Mouse (Mus musculus) cerebellum, adult 11-12 months (tissue): ENCODE data around the gene Gm5617.
A peak's percentile ranks its signal among the peaks of the same experiment; 100 is the strongest.
"Not testable (repeated sequence)": the region's sequence is repeated elsewhere in the genome, so short reads cannot be mapped to it uniquely, and the experiment has no call there.

ENCODE experiments used
- DNase-seq: peaks from one replicate; pipeline ENCODE4 v3.0.0; 2022

The Gm5617 gene

DNA sequence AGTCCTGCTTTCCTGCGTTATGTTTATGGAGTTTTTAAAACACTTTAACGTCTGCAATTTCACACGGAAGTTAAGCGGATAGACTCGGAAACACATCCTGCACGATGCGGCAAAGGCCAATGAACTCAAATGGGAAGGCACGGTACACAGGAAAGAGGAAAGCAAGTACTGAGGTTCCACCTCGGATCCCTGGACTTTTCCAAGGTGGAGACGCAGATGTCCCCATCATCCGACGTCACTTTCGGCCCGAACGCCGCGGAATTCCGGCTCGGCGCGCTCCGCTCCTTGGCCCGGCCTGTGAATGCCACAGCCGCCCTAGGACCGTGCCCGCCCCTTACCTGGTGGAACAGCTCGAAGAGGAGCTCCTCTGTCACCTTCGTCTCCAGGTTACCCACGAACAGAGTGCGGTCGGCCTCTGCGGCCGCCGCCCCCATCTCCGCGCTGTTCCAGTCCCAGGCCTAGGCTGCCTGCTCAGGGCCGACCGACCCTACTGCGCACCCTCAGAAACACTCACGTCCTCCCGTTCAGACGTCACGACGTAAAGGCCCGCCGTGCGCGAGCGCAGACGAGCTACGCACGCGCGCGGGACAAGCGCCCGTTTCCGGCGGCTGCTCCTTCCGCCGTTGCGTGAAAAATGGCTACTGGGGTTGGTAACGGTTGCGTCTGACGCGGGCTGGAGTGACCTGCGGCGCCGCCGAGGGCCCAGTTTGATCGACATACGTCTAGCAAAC is at the start of gene Gm5617, which contains the start of gene Rbm7:
Gene Gm5617, plus strand, starts transcription at position 626 of the 731 bp plus-strand sequence.
Gene Rbm7, minus strand, starts transcription at position 483 of the 731 bp plus-strand sequence.
- peak; percentile 95 for DNase-seq

DNA sequence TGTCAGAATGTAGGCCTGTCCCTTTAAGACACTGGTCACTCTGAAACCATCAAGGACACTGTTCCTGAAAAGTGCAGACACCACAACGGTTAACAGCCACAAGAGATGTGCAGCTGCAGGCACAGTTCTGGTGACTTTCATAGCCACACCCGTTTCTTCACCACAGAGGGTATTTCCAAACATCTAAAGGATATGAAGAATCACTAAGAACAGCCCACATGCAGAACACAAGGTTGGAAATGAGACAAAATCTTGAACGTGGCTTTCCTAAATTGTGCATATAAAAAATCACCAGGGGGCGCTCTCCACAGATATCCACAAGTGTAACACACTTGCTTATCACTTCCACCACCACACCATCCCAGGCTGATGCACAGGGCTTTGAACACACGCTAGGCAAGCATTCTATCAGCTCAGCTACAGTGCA is 47.4 kb upstream of the Gm5617 start:
- no peak for DNase-seq

DNA sequence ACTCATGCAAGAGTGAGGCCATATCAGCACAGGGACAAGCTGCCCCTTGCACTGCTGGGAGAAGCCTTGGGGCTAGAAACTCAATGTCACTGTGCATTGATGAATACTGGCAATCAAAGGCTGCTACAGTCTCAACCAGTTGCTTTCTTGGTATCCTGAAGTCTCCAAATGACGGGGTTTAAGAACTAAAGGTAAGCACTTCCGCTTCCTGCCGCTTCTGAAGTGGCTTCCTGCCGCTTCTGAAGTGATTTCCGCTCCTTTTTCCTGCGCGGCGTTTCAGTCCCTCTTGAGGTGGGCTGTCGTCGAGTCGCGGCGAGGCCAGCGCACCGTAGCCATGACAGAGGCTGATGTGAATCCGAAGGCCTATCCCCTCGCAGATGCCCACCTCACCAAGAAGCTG is 45.2 kb upstream of the Gm5617 start:
- no peak for DNase-seq

DNA sequence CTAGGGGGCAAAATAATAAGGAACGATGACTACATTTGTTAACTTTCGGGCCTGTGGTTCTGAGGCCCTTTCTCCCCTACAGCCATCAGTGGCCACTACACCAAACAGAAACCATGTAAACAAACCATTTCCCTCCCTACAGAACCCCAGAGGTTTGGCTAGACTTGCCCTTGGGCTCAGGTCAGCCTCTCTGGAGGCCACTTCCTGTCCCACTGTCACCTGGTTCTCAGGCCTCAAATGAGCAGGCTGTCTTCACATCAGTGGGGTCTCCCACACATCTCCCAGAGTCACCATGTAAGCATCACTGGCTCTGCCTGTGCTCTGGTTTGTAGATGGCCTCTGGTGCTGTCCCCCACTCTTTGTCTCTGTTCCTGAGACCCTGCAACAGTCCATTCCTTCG is 39.3 kb upstream of the Gm5617 start:
- no peak for DNase-seq

DNA sequence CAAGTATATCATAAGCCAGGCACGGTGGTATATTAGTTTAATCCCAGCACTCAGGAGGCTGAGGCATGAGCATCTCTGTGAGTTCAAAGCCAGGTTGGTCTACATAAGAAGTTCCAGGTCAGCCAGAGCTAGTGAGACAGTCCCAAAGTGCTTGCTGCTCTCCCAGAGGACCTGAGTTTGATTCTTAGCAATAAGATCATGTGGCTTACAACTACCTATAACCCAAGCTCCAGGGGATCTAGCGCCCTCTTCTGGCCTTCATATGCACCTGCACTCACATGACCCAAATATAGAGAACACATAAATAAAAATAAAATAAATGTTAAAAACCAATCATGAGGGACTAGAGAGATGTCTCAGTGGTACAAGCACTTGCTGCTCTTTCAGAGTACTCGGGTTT is 36.4 kb upstream of the Gm5617 start:
- no peak for DNase-seq

DNA sequence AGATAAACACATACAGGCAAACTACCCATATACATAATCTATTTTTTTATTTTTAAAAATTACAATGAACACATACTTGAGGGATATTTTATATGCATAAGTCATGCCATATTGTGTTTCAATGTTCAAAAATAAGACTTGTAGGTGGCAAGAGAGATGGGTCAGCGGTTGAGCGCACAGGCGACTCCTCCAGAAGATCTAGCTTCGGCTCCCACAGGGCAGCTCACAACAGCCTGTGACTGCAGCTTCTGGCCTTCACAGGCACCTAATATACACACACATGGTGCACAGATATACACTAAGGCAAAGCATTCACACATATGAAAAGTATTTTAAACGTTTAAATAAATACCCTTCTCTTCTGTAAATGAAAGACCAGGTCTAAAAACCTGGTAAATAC is 35.9 kb upstream of the Gm5617 start:
- no peak for DNase-seq

DNA sequence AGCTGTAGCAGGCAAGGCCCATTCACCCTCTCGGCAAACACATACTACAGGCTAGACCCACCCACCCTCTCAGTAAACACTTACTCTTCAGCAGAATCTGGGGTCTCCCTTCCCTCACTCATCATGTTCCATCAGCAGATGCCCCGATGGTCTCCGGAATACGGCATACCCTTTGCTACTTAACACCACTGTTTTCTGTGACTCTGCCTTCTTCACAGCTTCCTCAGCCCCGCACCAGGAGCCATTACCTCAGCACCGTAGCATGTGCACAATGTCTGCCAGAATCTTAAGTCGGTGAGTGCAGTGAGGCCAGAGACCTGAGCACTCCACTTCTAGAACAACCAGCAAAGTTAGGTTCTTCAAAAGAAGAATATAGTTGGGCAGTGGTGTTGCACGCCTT is 34.5 kb upstream of the Gm5617 start:
- no peak for DNase-seq

DNA sequence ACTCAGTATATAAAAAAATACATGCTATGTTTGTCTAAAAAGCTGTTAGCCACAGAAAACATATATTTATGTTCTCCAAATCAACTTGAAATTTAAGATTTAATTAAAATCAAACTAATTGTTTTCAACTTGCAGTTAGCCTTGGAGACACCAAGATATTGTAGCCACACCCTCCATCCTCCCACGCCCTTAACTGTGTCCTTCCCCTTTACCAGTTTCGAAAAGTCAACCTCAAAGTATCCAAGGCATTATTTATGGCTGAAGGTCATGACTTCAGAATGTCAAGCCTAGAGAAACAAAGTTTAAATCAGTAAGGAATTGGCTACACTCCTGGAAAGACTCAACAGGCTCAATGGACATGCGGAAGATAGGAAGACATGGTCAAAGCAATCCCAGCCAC is 33.7 kb upstream of the Gm5617 start:
- no peak for DNase-seq

DNA sequence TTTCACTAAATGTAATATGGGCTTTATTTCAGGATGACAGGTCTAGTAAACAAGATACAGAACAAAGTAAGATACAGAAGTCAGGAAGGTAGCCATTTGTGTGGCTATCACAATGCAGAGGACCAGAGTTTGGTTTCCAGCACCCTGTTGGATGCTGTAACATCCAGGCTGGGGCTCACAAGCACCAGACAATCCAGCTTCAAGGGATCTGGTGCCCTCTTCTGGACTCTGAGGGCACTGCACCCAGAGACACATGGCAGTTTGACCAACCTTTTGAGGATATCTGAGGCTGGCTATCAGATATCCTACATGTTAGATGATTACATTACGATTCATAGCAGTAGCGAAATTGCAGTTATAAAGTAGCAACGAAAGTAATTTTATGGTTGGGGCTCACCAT is 29.6 kb upstream of the Gm5617 start:
- DNase-seq, result no peak

DNA sequence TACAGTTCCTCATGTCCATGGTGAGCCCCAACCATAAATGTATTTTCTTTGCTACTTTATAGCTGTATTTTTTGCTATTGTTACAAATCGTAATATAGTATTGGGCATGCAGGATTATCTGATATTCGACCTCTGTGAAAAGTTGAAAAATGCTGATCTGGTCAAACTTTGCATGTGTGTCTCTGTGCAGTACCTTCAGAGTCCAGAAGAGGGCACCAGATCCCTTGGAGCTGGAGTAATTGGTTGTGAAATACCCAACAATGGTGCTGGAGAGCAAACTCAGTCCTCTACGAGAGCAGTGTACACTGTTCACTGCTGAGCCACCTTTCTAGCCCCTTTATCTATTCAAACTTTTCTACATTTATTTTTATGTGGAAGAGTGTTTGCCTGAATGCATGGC is 28.4 kb upstream of the Gm5617 start:
- DNase-seq, result no peak

DNA sequence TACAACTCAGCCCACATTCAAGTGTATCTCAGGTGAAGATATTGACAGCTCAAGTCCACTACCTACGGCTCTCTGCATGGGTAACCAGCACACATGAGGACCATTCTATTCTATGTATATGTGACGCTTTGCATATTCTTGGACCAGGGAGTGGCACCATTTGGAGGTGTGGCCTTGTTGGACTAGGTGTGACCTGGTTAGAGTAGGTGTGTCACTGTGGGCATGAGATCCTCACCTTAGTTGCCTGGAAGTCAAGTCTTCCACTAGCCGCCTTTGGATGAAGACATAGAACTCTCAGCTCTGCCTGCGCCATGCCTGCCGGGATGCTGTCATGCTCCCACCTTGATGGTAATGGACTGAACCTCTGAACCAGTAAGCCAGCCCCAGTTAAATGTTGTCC is 27.8 kb upstream of the Gm5617 start:
- not testable (repeated sequence) for DNase-seq

DNA sequence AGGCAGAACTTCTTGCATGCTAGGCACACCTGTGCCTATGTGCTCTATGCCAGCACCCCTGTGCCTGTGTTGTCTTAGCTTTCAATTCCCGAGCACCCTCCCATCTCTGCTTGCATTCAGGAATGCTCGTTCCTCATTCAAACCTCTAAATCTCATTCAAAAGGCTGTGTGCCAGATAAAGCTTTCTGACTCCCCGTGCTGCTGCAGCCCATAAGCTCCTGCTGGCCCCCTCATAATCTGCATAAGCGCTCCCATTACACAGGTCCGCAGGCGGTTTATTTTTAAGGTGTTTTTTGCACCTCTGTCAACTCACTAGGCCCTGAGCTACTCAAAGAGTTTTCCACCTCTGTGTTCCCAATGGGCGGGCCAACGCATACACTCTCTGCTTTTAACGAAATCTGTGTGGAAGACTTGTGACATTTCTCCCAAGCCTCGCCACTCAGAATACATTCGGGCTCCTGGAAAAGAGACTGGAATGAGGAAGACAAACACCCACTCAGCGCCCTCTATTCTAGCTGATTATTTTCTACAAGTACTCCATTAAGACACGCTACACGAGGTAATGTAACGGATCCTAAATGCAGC is 22.7 kb upstream of the Gm5617 start:
- DNase-seq, result no peak

DNA sequence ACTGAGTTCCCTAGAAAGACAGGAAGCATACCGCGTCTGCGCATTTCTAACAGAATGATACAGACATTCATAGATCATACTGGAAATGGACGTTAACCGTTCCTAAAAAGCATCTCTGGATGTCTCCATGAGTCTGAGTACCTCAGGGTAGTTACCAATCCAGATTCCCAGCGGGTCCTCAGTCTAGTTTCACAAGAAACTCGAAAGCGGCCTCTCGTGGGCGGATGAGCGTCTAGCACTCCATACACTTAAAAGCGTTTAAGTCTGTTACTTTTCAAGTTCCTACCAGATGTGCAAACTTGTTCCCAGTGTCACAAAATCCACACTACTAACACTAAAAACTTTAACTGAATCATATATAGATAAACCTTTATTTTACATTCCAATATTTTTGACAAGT is 22.1 kb upstream of the Gm5617 start:
- DNase-seq, result no peak

DNA sequence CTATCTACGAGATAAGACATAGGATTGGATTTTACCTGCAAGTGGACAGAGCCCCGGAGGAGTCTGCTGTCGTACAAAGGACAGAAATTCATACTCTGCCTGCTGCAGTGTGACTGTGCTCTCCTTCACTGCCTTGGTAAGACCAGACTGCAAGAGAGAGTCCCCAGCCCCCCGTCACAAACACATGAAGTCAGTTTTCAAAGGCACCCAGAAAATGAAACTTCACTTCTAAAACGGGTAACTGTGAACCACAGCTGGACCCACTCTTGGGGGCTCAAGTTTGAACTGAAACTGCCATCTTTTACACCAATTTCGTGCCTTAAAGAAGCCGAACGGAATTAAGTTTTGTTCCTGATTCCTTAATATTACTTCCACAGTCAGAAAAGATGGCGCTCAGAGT is 20.9 kb upstream of the Gm5617 start:
- no peak for DNase-seq

DNA sequence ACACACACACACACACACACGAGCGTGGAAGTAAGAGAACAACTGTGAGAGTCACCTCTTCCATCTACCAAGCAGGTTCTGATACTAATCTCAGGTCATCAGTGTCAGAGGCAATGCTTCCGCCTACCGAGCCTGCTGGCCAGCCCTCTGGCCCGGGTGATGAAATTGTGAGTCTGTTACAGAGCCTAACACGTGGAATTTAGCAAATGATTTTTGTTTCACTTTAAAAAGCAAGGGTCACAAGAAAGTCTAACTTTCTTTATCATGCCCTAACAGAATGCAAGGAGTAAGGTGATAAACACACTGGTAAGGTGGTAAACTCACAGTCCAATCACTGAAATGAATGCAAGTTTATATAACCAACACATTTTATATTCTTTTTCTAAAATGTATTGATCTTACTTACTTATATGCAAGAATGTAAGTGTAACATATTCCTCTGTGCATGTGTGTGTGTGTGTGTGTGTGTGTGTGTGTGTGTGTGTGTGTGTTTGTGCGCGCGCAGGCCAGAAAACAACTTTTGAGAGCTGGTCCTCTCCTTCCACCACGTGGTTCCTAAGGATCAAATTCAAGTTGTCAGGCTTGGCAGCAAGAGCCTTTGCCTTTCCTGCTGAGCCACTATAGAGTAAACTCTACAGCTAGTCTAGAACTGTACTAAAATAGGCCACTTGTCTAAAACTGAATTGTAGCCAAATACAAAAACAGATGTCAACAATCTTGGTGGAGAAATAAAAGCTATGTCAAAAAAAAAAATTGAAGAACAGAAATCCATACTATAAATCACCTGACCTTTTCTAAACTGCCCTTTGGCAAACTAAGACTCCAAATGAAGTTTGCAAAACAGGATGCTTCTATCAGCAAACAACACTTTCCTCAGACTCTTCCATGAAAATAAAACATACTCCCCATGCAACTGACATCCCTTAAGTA is 18.7 kb upstream of the Gm5617 start:
- no peak for DNase-seq

DNA sequence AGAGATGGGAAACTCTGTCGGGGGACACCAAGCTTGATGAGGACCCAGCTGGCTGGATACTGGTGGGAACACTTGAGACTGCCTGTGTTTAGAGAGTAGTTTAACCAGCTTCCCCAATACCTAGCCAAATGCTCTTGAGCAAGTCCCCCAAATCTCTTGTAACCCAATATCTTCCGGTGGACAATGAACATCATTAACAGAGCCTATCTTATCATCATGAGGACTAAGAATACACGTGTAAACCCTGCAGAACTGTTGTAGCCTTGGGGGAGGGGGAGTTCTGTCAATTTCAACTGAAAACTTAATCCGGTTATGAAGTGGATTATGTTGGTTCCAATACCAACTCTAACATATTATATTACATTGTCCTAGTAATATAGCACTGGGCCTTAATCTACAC is 16.4 kb upstream of the Gm5617 start:
- DNase-seq, result no peak

DNA sequence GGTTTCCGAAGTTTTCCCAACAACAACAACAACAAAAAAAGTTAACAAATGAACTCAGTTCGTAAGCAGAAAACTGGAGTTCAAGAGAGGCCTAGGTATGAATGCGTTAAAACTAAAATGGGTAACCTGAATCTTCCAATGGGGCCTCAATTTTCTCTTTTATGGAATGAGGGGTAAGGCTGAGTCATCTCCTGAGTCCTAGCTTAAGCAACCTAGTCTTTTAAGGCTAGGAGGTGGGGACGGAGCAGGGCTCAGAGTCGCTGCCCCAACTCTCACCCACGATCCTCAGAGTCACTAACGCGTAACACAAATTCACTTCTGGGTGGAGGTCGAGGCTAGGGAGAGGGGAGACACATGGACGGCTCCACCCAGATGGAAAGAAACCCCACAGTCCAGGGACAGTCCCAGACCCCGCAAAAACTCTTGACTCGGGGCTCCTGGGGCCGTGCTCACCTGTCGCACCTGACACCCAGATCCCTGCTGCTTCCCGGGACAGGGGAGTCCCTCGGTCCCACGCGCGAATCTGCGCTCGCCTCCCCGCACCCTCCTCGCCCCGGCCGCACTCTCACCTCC is 15.3 kb upstream of the Gm5617 start:
- no peak for DNase-seq

DNA sequence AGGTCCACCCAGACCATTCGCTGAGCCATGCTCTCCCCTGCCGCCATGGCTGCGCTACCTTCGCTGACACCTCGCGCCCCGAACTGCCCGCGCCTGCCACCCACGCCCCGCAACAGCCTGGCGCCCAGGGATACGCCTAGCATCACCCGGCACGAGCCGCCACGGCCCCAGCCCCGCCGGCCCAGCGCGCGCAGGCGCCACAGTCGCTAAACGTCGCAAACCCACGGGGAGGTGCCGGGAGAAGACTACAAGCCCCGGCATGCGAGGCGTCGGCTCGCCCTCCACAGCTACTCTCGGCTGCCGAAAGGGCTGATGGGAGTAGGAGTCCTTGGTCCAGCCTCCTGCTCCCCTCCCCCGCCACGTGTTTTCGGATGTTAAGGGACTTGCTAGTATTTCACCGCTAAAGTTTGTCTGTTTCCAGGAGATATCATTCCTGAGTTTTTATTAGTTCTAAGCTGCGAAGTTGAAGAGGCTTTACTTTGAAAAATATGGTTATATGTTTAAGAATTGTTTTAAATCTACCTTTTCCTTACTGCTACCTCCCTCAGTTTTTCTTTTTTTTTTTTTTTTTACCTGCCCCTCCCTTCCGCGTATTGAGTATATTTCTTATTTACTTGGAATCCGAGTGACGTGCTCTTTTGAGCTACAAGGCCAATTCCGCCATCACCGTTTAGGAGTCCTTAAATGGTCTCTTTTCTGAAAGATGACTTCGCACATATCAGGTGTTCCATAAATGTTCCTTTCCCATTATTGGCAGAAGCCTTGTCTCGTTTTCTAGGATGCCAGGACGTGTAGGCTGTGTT is 14.6 kb upstream of the Gm5617 start, which contains the start of gene Rexo2:
Gene Rexo2, minus strand, starts transcription at position 213 of the 803 bp plus-strand sequence.
- peak; percentile 94 for DNase-seq

DNA sequence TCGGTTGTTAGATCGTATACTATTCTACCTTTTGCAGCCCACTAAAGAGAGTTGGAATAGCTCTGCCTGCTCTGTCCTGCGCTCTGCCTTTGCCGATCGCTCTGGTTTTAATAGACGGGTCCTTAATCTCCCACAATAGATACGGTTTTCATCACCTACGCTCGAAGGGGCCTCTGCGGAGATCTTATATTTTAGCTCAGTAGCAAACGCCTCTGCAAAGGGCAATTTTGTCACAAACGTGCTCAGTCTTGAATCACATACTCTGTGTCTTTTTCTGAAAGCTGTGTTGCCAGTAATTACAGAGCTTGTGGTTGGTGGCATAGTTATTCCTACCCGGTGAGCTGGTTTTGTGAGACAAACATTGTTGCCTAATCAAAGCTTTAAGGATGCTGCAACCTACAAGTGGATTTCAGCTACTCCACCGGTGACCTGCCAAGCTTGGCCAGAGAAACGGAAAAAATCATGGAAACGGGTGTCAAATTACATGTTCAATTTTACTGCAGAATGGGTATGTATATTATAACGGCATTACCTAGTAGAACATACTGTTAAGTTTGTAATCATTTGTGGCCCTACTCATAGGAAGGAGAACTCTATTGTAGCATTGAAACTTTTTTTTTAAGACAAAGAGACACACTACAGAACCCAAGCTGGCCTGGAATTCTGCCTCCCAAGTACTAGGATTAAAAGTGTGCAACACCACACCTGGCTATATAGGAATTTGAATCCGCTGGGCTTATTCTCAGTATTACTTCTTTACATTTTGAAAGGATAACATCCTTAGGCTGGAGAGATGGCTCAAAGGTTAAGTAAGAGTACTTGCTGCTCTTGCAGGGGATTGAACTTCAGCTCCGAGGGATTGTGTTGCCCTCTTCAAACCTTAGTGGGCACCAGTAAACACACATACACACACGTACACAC is 13.8 kb upstream of the Gm5617 start:
- no peak for DNase-seq

DNA sequence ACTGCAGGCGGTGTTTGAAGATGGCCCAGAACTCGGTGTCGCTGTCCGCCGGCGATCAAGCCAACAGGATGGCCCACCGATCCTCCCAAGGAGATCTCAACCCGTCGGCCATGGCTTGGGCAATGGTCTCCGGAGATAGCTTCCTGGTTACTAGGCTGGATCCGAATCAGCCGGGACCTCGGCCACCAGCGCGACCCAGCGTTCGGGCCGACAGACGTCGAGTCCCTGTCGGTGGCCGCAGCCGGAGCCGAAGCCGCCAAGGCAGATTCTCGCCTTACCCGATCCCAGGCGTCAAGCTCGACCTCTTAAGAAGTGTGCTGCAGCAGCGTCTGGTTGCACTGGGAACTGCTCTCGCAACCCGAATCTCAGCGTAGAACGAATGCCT is 298 bp downstream of the Gm5617 start:
- no peak for DNase-seq

DNA sequence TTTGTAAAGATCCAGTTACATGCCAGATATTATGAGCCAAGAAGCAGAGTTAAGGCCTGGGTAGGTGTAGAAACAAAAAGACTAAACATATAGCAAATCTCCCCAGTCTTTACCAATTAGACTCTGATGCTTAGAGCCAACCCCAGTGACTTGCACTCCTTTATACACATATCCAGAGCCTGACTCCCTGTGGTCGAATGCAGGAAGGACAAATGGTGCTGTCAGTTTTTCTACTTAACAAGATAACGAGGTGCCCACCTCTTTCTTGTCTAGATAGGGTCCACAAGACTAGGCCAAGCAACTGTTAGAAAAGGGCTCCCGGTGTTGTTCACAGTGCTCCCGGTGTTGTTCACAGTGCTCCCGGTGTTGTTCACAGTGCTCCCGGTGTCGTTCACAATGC is 6.0 kb downstream of the Gm5617 start:
- DNase-seq, result no peak
